12 mouse cellular contexts compared by ENCODE assay signal in the genomic region with DNA sequence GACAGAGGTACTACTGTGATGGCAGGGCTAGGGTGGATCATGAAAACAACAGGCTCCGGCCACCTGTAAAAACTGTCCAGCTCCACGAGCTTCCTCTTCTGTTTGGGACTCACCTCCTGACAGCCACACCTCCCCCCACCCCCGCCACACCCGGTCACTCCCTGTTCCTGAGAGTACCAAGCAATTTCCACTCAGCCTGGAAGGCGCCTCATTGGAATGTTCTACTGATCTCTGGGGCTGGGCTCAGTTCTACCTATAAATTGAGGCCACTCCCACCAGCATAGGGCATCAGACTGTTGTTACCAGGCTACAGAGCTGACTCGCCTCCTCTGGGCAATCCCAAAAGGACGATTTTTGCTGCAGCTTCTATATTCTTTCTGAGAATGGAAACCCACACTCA.
DNase-seq lines count a peak whose midpoint lies in the region; ATAC-seq and TF ChIP-seq lines count a peak whose summit lies in the region.
"Had no signal": no experiment of that assay in that cellular context is flagged by ENCODE, and none has a peak within 500 bp of the region (broad histone marks: within the 10 kb centered on the region; RNA-seq: fewer than 3 reads in every experiment).

No protein-coding gene starts in this region.

- H3K36me3 ChIP-seq in heart, embryonic 11.5 days (ENCODE audit: control insufficient read depth, insufficient read depth, low read length) = no peaks in the 10 kb centered on the region; the same call in 1 of the 2 replicates
- H3K36me3 ChIP-seq in intestine, postnatal 0 days (ENCODE audit: control insufficient read depth, insufficient read depth) = no peaks in the 10 kb centered on the region
- peaks cover 4% of the 10 kb centered on the region; the same call in 1 of the 2 replicates for H3K36me3 ChIP-seq in forebrain, embryonic 13.5 days (ENCODE audit: poor library complexity, severe bottlenecking)

- WGBS in heart, embryonic 11.5 days (ENCODE audit: insufficient replicate concordance) = 76% methylated on average over 7 of the region's 7 CpGs
- 43% methylated on average over 7 of the region's 7 CpGs for WGBS in intestine, postnatal 0 days
- WGBS in forebrain, embryonic 13.5 days = 87% methylated on average over 7 of the region's 7 CpGs

- H3K4me1 ChIP-seq in heart, embryonic 11.5 days (ENCODE audit: control insufficient read depth, insufficient read depth, low read length) = peaks cover 27% of the 10 kb centered on the region
- H3K4me1 ChIP-seq in intestine, postnatal 0 days (replicated peaks; ENCODE audit: control insufficient read depth, insufficient read depth, low read length) = no peaks in the 10 kb centered on the region; the same call in 1 of the 2 replicates
- no peaks in the 10 kb centered on the region for H3K4me1 ChIP-seq in forebrain, embryonic 13.5 days

- peak overlapping the region; percentile 6; the same call in 1 of the 2 replicates for H3K27ac ChIP-seq in heart, embryonic 11.5 days (ENCODE audit: low read depth, low read length)
- H3K27ac ChIP-seq in intestine, postnatal 0 days (ENCODE audit: low read depth, low read length) = no peak overlapping the region
- H3K27ac ChIP-seq in forebrain, embryonic 13.5 days = no peak overlapping the region
- H3K27ac ChIP-seq: layer of hippocampus, adult 2 months; limb, embryonic 13.5 days had no signal

- ATAC-seq in heart, embryonic 11.5 days (replicated peaks; ENCODE audit: insufficient number of reproducible peaks, low FRiP score, low TSS enrichment) = no peak
- peak; percentile 83 for ATAC-seq in intestine, postnatal 0 days
- no peak for ATAC-seq in forebrain, embryonic 13.5 days

- no peak overlapping the region for H3K4me2 ChIP-seq in heart, embryonic 11.5 days
- H3K4me2 ChIP-seq in intestine, postnatal 0 days (replicated peaks; ENCODE audit: low read depth) = no peak overlapping the region
- no peak overlapping the region for H3K4me2 ChIP-seq in forebrain, embryonic 13.5 days
- H3K4me2 ChIP-seq: limb, embryonic 13.5 days had no signal

- H3K9ac ChIP-seq in heart, embryonic 11.5 days (ENCODE audit: low read depth, low read length) = no peak overlapping the region
- no peak overlapping the region for H3K9ac ChIP-seq in intestine, postnatal 0 days (ENCODE audit: low read depth, low read length)
- no peak overlapping the region for H3K9ac ChIP-seq in forebrain, embryonic 13.5 days
- H3K9ac ChIP-seq: limb, embryonic 13.5 days had no signal

- H3K9me3 ChIP-seq in heart, embryonic 11.5 days (replicated peaks; ENCODE audit: control insufficient read depth, low read length) = no peaks in the 10 kb centered on the region
- H3K9me3 ChIP-seq in intestine, postnatal 0 days (ENCODE audit: control insufficient read depth) = no peaks in the 10 kb centered on the region
- H3K9me3 ChIP-seq in forebrain, embryonic 13.5 days (replicated peaks) = no peaks in the 10 kb centered on the region
- H3K9me3 ChIP-seq: limb, embryonic 13.5 days had no signal

- no peak for TF ChIP-seq CTCF in intestine, postnatal 0 days (IDR thresholded peaks at IDR 0.05; ENCODE audit: low read depth)

- no peak overlapping the region for H3K4me3 ChIP-seq in heart, embryonic 11.5 days (ENCODE audit: low read depth, low read length)
- no peak overlapping the region for H3K4me3 ChIP-seq in intestine, postnatal 0 days (ENCODE audit: low read depth, low read length)
- no peak overlapping the region for H3K4me3 ChIP-seq in forebrain, embryonic 13.5 days
- H3K4me3 ChIP-seq: layer of hippocampus, adult 2 months; limb, embryonic 13.5 days; myocyte had no signal

- no peaks in the 10 kb centered on the region for H3K27me3 ChIP-seq in heart, embryonic 11.5 days (ENCODE audit: control insufficient read depth, insufficient read depth, low read length)
- H3K27me3 ChIP-seq in intestine, postnatal 0 days (replicated peaks; ENCODE audit: control insufficient read depth, insufficient read depth, low read length) = no peaks in the 10 kb centered on the region
- H3K27me3 ChIP-seq in forebrain, embryonic 13.5 days = no peaks in the 10 kb centered on the region

- DNase-seq in heart, adult 8-10 months (ENCODE audit: low spot score) = no peak
- DNase-seq in ES-CJ7 (ENCODE audit: low read depth, low spot score) = peak; percentile 59
- DNase-seq in lung, postnatal 14 days = peak; percentile 52
- no peak for DNase-seq in layer of hippocampus, adult 9-11 months
- DNase-seq in frontal cortex, postnatal 36 days (ENCODE audit: low spot score in 2 of 2) = no peak
- DNase-seq: thymus, adult 2 months had no signal

Comparison
In these comparisons a context has a peak if more than half of its experiments do, and no peak if none do; other contexts are left out.
1. DNase-seq: peak in ES-CJ7 (single experiment) and lung, postnatal 14 days (single experiment); none in heart, adult 8-10 months (single experiment), layer of hippocampus, adult 9-11 months (single experiment) and frontal cortex, postnatal 36 days (0 of 2).